Mouse (Mus musculus) right cerebral cortex, postnatal 25 days (tissue): ENCODE data around the gene Cadm1.

ENCODE experiments used
- DNase-seq: peaks from one replicate; pipeline ENCODE4 v3.0.0; 2022

Cadm1 gene

DNA sequence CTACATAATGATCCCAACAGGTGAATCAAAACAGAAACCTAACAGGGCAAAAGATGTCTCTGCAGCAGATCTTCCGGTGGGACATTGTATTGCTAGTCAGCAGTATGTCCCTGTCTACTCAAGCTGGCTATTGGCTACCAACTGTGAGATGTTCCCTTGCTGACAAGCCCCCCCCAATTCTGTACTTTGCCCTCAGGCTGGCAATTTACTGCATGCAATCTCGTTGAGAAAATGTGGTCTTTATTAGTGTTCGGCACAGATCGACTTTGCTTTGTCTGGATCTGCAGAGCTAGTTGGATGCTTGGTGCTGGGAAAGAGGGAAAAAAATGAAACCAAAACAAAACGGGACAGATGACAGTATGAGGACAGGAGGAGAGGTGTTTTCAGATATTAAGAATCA is 222.5 kb downstream of the Cadm1 start:
- no peak for DNase-seq

GRCm38 (mm10) chr9:47753127-47753526 is 223.2 kb downstream of the Cadm1 start:
- no peak for DNase-seq

DNA sequence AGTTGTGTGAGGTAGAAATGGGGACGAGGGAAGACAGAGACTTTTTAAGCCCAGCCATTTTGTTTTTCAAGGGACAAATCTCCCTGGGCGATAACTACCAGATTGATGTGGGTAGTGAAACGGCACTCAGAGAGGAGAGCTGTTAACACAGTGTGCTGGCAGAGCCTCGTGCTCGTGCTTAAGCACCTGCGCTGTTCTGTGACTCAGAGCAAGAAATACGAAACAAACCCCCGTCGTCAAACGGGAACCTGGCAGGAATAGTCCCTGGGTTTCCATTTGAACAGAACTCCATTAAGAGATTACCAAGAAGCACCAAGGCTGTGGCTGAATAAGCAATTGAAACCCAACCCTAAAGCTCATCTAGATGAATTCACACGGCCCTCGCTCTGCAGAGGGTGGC is 225.1 kb downstream of the Cadm1 start:
- peak; percentile 80 for DNase-seq

GRCm38 (mm10) chr9:47757798-47758197 is 227.8 kb downstream of the Cadm1 start:
- DNase-seq: no peak

DNA sequence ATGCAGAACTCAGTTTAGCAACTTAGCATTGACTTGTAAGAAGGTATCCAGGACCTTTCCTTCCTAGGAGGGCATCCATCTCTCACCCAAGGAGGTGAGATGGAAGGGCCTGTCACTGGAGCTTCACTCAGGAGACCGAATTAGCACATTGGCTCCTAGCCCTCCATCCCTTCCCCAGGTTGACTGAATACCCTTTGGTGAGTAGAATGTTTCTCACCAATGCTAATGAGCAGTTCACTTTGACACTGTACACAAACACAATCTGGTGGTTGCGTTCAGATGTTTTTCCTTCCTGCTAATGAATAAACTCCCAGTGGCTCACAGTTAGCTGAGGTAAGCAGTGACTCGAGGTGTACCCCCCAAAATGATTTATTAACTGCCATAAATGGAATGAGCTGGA is 228.3 kb downstream of the Cadm1 start:
- DNase-seq: no peak

DNA sequence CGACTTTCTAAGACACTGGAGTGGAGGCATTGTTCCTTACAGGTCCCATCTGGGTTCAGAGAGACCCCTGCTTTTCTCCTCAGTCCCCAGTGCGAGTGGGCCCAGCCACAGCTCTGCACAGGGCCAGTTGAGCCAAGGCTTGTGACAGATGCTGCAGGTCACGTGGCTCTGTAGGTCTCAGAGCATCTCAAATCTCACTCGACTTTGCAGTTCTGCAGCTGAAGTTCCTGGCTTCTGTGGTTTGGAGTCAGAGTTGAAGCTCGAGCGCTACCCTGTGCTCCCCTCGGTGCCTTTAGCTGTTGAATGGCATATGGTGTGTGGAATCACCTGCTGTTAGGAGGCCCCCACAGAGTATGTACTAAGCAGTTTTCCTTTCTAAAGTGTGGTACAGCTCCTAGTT is 229.8 kb downstream of the Cadm1 start:
- DNase-seq: no peak

GRCm38 (mm10) chr9:47761601-47762000 is 231.6 kb downstream of the Cadm1 start:
- no peak for DNase-seq

DNA sequence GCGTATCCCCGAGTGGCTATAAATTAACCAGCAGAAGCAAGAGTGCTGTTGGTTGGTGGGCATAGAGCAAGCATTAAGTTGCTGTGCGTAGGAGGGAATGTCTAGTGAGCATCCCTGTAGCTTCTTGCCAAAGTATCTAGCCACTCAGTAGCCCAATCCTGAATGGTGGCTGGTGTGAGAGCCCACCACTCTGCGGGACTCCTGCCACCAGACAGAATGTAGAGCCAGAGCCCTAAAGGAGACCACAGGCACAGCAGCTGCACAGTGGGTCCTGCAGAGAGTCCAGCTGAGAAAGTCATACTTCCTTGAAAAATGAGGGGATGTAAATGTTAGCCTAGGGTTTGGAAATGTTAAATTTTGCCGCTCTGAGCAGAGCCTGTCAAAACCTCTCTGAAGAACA is 232.9 kb downstream of the Cadm1 start:
- no peak for DNase-seq

GRCm38 (mm10) chr9:47764920-47765319 is 234.9 kb downstream of the Cadm1 start:
- no peak for DNase-seq

GRCm38 (mm10) chr9:47765323-47765722 is 235.3 kb downstream of the Cadm1 start:
- no peak for DNase-seq

GRCm38 (mm10) chr9:47766342-47766741 is 236.4 kb downstream of the Cadm1 start:
- DNase-seq: no peak

GRCm38 (mm10) chr9:47770836-47771235 is 240.9 kb downstream of the Cadm1 start:
- no peak for DNase-seq

DNA sequence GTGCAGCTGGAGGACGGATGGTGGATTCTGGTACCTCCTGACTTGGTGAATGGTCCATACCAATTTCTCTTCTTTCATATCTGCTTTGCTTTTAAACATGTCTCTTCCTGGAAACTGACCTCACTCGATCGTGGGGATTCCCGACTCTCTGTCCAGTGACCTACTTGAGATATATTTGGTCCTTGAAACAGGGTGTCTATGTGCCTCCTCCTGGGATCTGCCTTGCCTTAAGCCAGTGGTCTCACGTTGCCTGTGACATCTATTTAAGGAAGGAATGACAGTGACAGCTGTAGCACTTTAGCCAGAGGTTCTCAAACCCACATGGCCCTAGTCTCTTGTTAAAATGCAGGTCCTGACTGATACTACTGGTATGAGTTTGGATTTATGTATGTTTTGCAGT is 242.0 kb downstream of the Cadm1 start:
- no peak for DNase-seq

DNA sequence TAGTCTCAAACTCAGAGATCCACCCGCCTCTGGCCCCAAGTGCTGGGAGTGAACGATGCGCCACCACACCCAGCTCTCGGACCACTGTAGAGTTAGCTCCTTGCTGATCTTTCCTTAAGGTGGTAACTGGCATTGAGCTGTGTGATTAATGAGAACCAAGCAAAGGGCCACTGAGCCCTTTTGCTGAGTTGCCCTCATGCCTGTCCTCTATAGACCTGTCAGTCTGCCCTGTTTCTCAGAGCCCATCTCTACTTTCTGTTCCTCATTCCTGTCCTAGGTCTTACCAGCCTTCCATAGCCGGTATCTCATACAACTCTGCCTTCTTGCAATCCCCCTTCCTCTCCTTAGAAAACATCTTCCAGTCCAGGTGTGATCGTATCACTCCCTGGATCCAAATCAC is 242.8 kb downstream of the Cadm1 start:
- no peak for DNase-seq

DNA sequence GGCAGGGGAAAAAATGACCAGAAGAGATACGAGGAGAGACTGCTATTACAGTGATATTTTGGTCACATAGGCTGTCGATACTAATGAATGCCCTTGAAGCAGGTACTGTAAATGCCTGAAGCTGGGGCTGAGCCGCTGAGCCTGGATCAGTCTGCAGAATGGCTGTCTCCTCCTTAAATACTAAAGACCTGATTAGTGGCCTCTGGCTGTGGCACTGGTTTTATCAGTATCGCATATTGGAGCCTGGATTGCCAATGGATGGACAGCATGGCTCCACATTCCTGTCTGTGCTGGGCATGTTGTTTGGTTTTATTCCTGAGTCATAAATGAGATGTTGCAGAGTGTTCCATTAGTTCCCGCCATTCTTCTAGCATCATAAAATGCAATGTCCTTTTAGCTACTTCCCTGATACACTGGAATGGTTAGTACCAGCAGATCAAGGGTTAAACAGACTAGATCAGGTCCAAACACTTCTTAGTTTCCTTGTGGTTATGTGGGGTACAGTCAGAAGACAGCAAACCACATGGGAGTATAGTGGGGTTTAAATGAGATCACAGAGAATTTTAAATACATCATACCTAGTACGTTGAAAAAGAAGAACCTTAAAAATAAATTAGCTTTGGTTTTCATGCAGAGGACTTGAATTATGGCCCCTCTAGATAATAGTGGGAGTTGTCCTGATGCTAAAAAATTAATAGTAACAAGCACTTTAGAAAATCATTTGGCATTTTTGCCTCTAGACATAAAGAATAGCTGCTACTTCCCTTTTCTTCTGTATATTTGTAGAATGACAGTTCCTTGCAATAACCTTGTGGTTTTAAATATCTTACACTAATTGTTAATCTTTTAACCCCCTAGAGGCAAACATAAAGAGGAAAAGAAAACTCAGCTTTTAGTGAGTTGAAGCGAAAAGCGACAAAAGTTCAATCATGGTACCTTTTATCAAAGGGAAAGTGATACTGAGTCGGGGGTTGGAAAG is 247.3 kb downstream of the Cadm1 start:
- DNase-seq: no peak

DNA sequence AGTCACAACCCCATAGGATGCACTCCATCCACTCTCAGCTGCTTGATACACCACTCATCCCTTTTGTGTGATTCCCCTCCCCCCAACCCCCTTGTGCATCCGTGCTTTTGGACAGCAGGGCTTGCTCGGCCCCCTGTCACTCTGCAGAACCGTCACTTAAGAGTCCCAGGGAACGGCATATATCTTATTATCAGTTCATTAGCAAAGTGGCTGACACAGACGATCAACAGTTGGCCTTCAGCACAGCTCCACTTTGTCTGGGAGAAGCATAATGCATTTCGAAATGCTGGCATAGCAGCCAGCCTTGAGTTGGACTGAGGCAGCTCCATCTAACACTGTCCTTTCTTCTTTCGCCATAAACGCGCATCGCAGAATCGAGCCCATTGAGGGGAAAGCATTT is 248.5 kb downstream of the Cadm1 start:
- no peak for DNase-seq

GRCm38 (mm10) chr9:47779291-47779690 is 249.3 kb downstream of the Cadm1 start:
- DNase-seq: no peak

GRCm38 (mm10) chr9:47786642-47787041 is 256.7 kb downstream of the Cadm1 start:
- no peak for DNase-seq

DNA sequence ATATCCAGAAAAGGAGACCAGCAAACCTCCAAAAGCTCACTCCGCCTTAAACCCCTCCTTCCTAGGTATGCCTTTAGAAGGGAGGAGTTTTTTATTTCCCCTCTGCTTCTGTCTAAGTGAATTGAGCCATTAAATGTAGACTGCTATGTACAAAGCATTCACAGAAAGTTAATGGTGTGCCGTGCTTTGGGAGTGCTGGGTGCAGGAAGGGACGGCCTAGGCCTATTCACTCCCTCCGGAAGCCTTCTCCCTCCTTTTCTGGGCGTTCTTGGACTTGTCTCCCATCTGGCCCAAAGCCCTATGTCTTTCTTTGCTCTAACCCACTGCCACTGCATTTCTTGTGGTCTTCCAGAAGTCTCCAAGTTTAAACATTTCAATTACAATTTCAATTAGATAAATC is 268.5 kb downstream of the Cadm1 start:
- no peak for DNase-seq

- no peak for DNase-seq
Observed at GRCm38 (mm10) chr9:47801242-47801641, 271.3 kb downstream of the Cadm1 start.

DNA sequence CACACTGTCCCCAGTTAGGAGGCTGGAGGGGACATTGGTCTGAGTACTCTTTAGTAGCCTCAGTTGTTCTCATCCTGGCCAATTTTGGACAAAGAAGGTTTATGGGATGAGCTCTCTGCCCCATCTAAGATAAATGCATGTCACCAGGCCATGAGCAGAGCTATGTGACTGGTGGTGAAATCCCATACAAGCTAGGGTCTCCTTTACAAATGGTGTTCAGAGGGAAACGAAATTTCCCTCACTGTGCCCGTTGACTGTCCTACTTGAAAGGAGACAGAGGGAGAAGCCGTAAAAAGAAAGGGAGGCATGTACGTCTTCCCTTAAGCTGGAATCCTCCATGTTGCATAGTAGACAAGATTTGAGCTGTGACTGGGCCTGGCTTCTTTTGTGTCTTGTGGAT is 272.6 kb downstream of the Cadm1 start:
- no peak for DNase-seq

DNA sequence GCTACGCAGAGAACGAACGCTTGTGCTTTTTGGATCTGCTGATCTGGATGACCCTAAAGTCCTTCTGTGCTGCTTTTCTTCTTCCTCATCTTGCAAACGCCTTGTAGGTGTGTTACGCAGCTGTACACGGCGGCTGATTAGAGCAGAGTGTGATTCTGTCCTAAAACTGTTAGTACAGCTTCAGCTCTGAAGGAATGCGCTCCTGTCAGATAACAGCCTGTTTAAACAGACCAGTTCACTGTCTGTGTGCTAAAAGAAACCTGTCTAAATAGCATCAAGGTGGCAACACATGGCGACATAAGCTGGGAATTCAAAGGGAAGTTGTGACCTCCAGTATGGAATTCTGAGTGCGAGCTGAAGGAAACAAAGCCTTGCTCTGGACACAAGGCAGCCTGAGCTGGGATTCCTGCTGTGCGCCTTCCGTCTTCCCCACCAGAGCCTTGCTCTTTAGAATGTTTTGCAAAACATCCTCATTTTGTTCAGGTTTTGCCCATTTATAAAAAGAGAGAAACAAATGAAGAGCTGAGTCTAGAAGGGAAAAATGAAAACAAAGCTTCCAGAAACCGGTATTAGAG is 273.6 kb downstream of the Cadm1 start:
- no peak for DNase-seq

DNA sequence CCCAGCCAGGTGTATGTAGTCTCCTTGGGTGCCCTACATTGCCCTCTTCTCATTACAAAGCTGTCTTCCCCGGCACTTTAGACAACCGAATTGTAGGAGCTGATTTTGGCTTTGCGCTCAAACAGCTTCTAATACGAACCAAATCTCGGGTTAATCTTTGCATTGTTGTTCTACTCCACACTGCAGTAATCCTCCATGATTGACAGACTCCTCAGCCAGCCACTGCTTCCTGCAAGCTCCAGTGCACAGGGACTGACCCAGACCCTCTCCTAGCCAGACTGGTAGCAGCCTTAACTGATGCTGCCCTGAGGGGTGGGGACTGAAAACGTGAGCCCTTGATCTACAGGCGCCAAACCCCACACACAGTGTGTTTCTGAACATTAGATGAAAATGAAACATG is 275.7 kb downstream of the Cadm1 start:
- DNase-seq: no peak

DNA sequence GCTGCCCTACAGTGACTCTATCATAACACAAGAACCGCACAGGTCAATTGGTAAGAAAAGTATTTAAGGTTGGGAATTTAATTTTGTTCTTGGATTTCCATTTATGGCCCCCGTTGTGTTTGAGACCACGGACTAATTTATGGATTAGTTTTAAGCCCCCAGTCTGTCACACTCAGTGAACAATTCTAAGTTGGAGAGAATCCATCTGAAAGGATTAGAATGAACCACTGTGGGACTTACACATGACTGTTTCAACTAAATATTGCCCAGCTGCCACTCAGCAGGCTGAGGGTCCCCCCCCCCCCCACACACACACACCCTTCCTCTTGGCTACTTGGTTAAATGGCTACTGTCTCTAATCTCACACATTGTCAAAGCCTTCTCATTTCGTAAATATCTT is 295.7 kb downstream of the Cadm1 start:
- DNase-seq: no peak

- no peak for DNase-seq
Observed at GRCm38 (mm10) chr9:47828762-47829161, 298.8 kb downstream of the Cadm1 start.
